In genomic region chr1:194739894-194740293, GRCm38 (mm10) we compare ENCODE assay signal across 10 mouse cellular contexts.
DNase-seq lines count a peak whose midpoint lies in the region; ATAC-seq lines count a peak whose summit lies in the region.
"Had no signal": no experiment of that assay in that cellular context is flagged by ENCODE, and none has a peak within 500 bp of the region (broad histone marks: within the 10 kb centered on the region; RNA-seq: fewer than 3 reads in every experiment).

No protein-coding gene starts in this region.

- H3K36me3 ChIP-seq in limb, embryonic 15.5 days, result no peaks in the 10 kb centered on the region
- no peaks in the 10 kb centered on the region for H3K36me3 ChIP-seq in stomach, embryonic 16.5 days (ENCODE audit: control insufficient read depth, insufficient read depth, low read length)

- no peak overlapping the region for H3K4me3 ChIP-seq in limb, embryonic 15.5 days
- no peak overlapping the region for H3K4me3 ChIP-seq in stomach, embryonic 16.5 days (replicated peaks; ENCODE audit: low read length)
- H3K4me3 ChIP-seq: megakaryocyte, embryonic 14.5 days had no signal

- no peaks in the 10 kb centered on the region for H3K9me3 ChIP-seq in limb, embryonic 15.5 days
- H3K9me3 ChIP-seq in stomach, embryonic 16.5 days (replicated peaks; ENCODE audit: control insufficient read depth, low read length), result no peaks in the 10 kb centered on the region
- H3K9me3 ChIP-seq: megakaryocyte, embryonic 14.5 days had no signal

- peaks cover 10% of the 10 kb centered on the region for H3K4me1 ChIP-seq in limb, embryonic 15.5 days
- 0 out of 2 replicates have a peak, but pooled peaks cover 5% of the 10 kb centered on the region for H3K4me1 ChIP-seq in stomach, embryonic 16.5 days (ENCODE audit: control insufficient read depth, insufficient read depth, low read length)
- H3K4me1 ChIP-seq: megakaryocyte, embryonic 14.5 days had no signal

- H3K27ac ChIP-seq in limb, embryonic 15.5 days, result no peak overlapping the region
- no peak overlapping the region for H3K27ac ChIP-seq in stomach, embryonic 16.5 days (ENCODE audit: low read length)

- no peak overlapping the region for H3K9ac ChIP-seq in limb, embryonic 15.5 days
- no peak overlapping the region for H3K9ac ChIP-seq in stomach, embryonic 16.5 days (ENCODE audit: low read length)

- peak; percentile 82 for ATAC-seq in limb, embryonic 15.5 days (ENCODE audit: insufficient number of reproducible peaks, low FRiP score, low TSS enrichment, low read depth)
- peak; percentile 35; the same call in 1 of the 2 replicates for ATAC-seq in stomach, embryonic 16.5 days (ENCODE audit: insufficient read depth, low FRiP score)

- H3K27me3 ChIP-seq in limb, embryonic 15.5 days, result no peaks in the 10 kb centered on the region
- no peaks in the 10 kb centered on the region for H3K27me3 ChIP-seq in stomach, embryonic 16.5 days (ENCODE audit: control insufficient read depth, insufficient read depth, low read length)
- H3K27me3 ChIP-seq: megakaryocyte, embryonic 14.5 days had no signal

- no peak overlapping the region for H3K4me2 ChIP-seq in limb, embryonic 15.5 days
- no peak overlapping the region for H3K4me2 ChIP-seq in stomach, embryonic 16.5 days (ENCODE audit: low read depth, low read length)

- peak; percentile 26 for DNase-seq in retina, embryonic 14.5 days (ENCODE audit: low spot score)
- DNase-seq in retina, postnatal 1 day, result no peak
- peak; percentile 53 for DNase-seq in heart, adult 18-20 months
- no peak for DNase-seq in urinary bladder, postnatal 25 days (ENCODE audit: low spot score)
- DNase-seq in right cerebral cortex, postnatal 25 days, result no peak
- DNase-seq in left cerebral cortex, adult 11 months (ENCODE audit: low spot score), result no peak
- DNase-seq: thymus, adult 18-20 months had no signal

Comparison
In these comparisons a context has a peak if more than half of its experiments do, and no peak if none do; other contexts are left out.
1. DNase-seq: peak in retina, embryonic 14.5 days (single experiment) and heart, adult 18-20 months (2 of 2); none in retina, postnatal 1 day (single experiment), urinary bladder, postnatal 25 days (single experiment), right cerebral cortex, postnatal 25 days (single experiment) and left cerebral cortex, adult 11 months (single experiment).